Mouse (Mus musculus) urinary bladder, postnatal 14 days (tissue): Measurements from ENCODE around the gene Gm10100.
"Not testable (repeated sequence)": the region's sequence is repeated elsewhere in the genome, so short reads cannot be mapped to it uniquely, and the experiment has no call there.

Experiments used
- DNase-seq: peaks from one replicate; pipeline ENCODE4 v3.0.0; 2021; ENCODE audit warnings: low spot score

Gene Gm10100

GRCm38 (mm10) chr10:77726186-77726585 lies at the start of gene Gm10100:
Gene Gm10100 (plus strand): TSS chr10:77726486.
- no peak for DNase-seq

GRCm38 (mm10) chr10:77677562-77677961 lies 48.7 kb upstream of the Gm10100 start:
- no peak for DNase-seq

DNA sequence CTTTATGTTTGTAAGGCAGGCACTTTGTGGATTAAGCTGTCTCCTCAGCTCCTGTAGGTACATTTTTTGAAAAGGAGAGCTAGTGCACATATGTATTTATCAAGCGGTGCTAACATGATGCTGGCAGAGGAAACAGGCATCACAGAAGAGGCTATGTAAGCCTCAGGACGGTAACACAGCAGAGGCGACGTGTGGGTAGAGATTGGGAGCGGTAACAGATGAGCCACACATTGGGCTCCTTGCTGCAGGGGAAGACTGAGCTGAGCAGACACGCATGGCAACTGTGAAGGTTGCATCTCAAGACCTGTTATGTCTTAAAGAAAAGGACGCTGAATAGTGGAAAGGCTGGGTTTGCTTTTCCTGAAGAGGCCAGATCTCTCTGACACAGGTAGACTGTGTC lies 43.3 kb upstream of the Gm10100 start:
- DNase-seq, result no peak

DNA sequence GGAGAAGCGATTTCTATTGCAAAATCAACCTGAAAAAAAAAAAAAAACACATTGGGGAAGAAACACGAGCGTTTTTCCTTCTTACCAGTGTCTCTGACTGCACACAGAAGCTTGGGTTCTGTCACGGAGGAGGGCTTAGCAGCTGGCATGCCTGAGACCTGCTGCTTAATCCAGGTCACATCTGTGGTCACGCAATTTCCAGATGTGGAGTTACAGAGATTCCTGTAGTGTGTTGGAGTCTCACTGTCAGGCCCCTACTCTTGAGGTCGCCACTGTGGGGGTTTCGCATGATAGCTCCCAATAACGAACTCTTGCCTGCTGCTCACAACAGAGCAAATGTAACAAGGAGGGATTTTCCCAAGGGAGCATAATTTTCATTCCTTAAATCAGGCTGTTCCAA lies 42.1 kb upstream of the Gm10100 start:
- DNase-seq, result no peak

- peak; percentile 70 for DNase-seq
Measured at GRCm38 (mm10) chr10:77685895-77686664, 40.2 kb upstream of the Gm10100 start, which contains the start of gene Tspear. Gene Tspear (plus strand): TSS chr10:77686569.

DNA sequence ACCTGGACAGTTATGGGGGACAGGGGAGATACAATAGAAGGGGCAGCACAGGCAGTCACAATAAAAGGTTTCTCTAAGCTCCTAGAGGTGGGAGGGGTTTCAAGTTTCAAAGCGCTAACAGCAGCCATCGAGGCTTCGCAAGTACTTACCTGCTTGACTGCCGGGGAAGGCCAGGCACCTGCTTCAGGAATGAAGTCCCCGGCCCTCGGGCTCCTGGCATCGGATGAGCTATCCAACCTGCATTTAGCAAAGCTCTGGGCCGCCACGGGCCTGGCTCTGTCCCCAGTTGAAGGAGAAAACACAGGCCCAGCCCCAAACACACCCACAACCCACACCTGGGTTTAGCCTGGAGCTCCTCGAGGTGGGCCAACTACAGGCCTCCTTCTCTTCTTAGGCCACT lies 39.3 kb upstream of the Gm10100 start:
- no peak for DNase-seq

GRCm38 (mm10) chr10:77690356-77690807 lies 35.9 kb upstream of the Gm10100 start, which contains the start of gene Gm19402:
Gene Gm19402 (minus strand): TSS chr10:77690757.
- not testable (repeated sequence) for DNase-seq

GRCm38 (mm10) chr10:77697133-77697532 lies 29.2 kb upstream of the Gm10100 start, which contains the start of gene Gm9508:
Gene Gm9508 (minus strand): TSS chr10:77697233.
- DNase-seq, result no peak

- DNase-seq, result no peak
Measured at GRCm38 (mm10) chr10:77706326-77706725, 20.0 kb upstream of the Gm10100 start, which contains the start of gene Gm10272. Gene Gm10272 (plus strand): TSS chr10:77706626.

DNA sequence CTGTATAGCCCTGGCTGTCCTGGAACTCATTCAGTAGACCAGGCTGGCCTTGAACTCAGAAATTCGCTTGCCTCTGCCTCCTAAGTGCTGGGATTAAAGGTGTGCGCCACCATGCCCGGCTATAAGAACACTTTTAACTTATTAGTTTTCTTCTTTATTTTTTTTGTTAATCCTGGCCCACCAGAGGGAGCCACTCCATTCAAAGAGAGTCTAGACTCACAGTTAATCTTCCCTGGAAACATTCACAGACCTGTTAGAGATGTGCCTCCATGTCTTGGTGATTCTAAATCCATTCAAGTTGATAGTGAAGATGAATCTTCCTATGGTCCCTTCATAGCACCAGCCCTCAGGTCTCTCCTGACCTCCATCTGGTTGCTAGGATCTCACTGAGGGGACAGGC lies 16.5 kb upstream of the Gm10100 start:
- no peak for DNase-seq

DNA sequence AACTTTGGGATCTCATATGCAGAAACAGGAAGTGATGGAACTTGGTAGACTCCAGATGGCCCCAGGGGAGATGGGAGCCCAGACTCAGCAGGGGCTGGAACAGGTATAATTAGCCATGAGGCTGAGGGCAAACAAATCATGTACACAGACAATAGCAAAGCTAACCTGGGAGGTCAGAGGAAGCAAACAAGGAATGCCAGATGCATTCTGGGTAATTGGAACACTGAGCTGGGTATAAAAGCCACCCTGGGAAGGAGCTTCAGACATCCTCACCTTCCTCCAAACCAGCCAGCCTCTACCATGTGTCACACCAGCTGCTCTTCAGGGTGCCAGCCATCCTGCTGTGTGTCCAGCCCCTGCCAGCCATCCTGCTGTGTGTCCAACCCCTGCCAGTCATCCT lies 15.1 kb upstream of the Gm10100 start, which contains the start of gene Gm10024:
Gene Gm10024, plus strand, starts transcription at position 301 of the 400 bp plus-strand sequence.
- not testable (repeated sequence) for DNase-seq

DNA sequence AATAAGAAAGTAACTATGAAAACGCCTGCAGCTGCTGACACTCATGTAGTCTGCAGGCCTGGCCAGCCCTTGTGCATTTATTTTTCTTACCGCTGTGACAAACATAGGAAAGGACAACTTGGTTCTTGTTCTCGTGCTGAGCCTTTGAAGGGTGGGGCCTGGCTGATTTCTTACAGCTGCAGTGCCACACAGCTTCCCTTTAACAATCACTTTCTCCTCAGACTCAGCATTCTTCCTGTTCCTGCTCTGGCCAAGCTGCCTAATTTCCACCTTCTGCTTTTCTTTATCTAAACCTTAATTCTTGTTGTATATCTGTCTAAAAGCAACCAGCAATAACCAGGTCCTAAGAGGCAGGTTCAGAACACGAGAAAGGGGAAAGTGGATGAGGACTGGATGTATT lies 12.6 kb upstream of the Gm10100 start:
- no peak for DNase-seq

DNA sequence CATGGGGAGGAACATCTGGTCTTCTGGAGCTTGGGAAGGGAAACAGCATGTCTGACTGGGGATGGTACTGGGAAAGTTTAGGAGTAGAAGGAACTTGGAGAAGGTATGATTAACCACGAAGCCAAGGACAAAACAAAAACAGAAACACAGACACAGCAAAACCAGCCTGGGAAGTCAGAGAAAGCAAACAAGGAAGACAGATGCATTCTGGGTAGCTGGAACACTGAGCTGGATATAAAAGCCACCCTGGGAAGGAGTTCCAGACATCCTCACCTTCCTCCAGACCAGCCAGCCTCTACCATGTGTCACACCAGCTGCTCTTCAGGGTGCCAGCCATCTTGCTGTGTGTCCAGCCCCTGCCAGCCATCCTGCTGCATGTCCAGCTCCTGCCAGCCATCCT lies 10.8 kb upstream of the Gm10100 start, which contains the start of gene Gm10142:
Gene Gm10142, plus strand, starts transcription at position 301 of the 400 bp plus-strand sequence.
- DNase-seq, result no peak

DNA sequence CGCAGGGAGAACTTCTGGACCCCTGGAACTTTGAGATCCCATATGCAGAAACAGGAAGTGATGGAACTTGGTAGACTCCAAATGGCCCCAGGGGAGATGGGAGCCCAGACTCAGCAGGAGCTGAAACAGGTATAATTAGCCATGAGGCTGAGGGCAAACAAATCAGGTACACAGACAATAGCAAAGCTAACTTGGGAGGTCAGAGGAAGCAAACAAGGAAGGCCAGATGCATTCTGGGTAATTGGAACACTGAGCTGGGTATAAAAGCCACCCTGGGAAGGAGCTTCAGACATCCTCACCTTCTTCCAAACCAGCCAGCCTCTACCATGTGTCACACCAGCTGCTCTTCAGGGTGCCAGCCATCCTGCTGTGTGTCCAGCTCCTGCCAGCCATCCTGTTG lies 6.0 kb upstream of the Gm10100 start, which contains the start of gene Krtap12-1:
Gene Krtap12-1, plus strand, starts transcription at position 301 of the 400 bp plus-strand sequence.
- not testable (repeated sequence) for DNase-seq

GRCm38 (mm10) chr10:77724855-77725254 lies 1.4 kb upstream of the Gm10100 start:
- no peak for DNase-seq

DNA sequence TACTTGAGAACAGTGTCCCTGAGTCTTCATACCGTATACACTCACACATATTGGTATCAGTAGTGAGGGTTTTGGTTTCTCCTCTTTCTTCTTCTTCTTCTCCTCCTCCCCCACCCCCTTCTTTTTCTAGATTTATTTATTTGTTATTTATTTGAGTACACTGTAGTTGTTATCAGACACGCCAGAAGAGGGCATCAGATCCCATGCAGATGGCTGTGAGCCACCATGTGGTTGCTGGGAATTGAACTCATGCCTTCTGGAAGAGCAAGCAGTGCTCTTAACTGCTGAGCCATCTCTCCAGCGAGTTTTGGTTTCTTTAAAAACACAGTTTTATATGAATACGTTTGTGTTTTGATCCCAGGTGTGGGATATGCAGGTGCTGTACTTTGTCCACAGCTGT lies 2.0 kb downstream of the Gm10100 start:
- no peak for DNase-seq

- DNase-seq, result no peak
Measured at GRCm38 (mm10) chr10:77729241-77729640, 3.0 kb downstream of the Gm10100 start.

DNA sequence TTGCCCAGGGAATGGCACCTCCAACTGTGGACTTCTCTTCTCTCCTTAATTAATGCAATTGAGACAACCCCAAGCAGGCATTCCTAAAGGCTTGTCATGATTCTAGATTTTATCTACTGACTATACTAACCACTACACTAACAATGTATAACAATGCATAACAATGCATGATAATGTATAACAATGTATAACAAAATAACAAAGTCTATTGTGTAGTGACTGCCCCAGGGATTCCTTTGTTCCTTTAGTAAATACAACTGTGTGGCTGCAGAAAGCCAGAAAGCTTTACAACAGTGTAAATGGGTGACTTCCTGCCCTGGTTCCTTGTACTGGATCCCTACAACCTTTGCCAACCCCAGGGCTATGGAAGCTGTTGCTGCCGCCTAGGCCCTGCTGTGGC lies 9.6 kb downstream of the Gm10100 start:
- DNase-seq, result no peak

GRCm38 (mm10) chr10:77738929-77739328 lies 12.6 kb downstream of the Gm10100 start:
- no peak for DNase-seq

- DNase-seq, result not testable (repeated sequence)
Measured at GRCm38 (mm10) chr10:77741924-77742688, 15.8 kb downstream of the Gm10100 start, which contains the start of gene Gm18596. Gene Gm18596 (minus strand): TSS chr10:77742638.

DNA sequence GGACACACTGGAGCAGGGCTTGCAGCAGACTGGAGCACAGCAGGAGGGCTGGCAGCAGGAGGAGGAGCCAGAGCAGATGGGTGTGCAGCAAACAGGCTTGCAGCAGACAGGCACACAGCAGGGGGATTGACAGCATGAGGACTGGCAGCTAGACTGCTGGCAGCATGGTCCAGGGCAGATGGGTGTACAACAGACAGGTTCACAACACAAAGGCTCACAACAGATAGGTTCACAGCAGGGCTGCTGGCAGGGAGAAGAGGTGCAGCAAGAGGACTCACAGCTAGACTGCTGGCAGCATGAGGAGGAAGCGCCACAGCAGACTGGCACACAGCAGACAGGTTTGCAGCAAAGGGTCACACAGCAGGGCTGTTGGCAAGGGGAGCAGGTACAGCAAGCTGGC lies 24.4 kb downstream of the Gm10100 start:
- not testable (repeated sequence) for DNase-seq

GRCm38 (mm10) chr10:77751254-77751653 lies 25.0 kb downstream of the Gm10100 start, which contains the start of gene Gm9736:
Gene Gm9736 (minus strand): TSS chr10:77751354.
- not testable (repeated sequence) for DNase-seq
